Mouse (Mus musculus) lung, postnatal 25 days (tissue): ENCODE measurements around the gene Olfr747.
"Not testable (repeated sequence)": the region's sequence is repeated elsewhere in the genome, so short reads cannot be mapped to it uniquely, and the experiment has no call there.

Experiments used
- DNase-seq: peaks from one replicate; pipeline ENCODE4 v3.0.0; 2022; ENCODE audit warnings: low spot score

Olfr747 gene

DNA sequence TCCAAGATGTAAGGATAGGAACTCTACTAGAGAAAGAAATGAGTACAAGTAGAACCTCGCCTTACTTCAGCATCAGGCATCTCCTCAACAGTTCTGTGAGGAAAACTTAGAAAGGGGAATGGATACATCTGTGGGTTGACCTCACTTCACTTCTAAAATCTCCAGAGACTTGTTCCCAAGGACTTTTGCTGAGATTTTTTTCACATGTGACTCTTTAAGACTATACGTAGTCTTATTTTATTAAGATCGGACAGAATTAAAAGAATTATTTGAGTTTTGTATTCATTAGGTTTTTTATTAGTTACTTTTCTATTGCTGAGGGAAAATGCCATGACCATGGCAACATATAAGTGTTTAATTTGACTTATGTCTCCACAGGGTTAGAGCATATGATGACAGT is at the start of gene Olfr747:
Gene Olfr747, minus strand, starts transcription at position 101 of the 400 bp plus-strand sequence.
- DNase-seq = no peak

DNA sequence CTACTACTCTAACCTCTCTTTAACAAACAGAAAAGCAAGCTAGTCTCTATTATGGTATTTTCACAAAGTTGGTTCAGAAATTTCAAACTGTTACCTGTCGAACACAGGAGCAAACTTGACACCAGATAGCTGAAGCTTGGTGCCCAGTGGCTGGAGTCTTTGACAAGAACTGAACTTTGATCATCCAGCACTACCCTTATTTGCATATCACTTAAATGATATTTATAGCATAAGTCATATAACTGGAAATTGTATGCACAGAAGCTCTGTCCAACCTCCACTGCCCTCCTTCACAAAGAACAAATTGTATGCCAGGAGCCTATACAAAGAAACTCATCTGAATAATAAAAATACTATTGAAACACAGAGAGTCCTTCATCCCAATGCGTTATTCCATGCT is 48.6 kb upstream of the Olfr747 start:
- no peak for DNase-seq

- no peak for DNase-seq
Observed at GRCm38 (mm10) chr14:50740334-50740733, 47.3 kb upstream of the Olfr747 start.

DNA sequence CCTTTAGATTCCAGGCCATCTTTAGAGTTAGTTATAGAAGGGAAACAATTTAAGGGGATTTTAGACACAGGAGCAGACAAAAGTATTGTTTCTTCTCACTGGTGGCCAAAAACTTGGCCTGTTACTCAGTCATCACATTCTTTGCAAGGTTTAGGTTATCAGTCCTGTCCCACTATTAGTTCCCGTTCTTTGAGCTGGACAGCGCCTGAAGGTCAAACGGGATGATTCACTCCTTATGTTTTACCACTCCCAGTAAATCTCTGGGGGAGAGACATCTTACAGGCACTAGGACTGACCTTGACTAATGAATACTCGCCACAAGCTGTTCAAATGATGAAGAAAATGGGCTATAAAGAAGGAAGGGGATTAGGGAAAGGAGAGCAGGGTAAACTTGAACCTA is 29.4 kb upstream of the Olfr747 start:
- not testable (repeated sequence) for DNase-seq

GRCm38 (mm10) chr14:50719875-50720274 is 26.9 kb upstream of the Olfr747 start:
- not testable (repeated sequence) for DNase-seq

- DNase-seq = no peak
Observed at GRCm38 (mm10) chr14:50707073-50707472, 14.1 kb upstream of the Olfr747 start, which contains the start of gene Olfr748. TSS of gene Olfr748 (plus strand) at chr14:50707373.

DNA sequence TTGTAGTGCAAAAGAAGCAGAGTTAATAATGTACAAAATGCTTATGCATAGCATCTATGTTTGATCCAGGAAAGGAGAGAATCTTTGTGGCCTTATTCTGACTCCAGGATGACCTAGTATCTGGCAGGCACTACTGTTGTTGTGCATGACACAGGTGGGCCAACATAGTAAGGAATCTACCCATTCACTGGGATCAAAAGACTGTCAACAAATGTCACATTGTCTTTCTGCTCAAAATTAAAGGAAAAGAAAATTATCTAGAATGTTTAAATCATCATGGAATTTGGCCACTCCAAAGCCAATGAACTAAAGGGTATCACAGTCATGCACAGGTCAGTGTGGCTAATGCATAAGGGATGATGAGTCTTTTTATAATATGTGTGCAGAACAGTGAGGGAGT is 46.2 kb downstream of the Olfr747 start, which contains the start of gene Olfr746:
Gene Olfr746, plus strand, starts transcription at position 301 of the 400 bp plus-strand sequence.
- no peak for DNase-seq

DNA sequence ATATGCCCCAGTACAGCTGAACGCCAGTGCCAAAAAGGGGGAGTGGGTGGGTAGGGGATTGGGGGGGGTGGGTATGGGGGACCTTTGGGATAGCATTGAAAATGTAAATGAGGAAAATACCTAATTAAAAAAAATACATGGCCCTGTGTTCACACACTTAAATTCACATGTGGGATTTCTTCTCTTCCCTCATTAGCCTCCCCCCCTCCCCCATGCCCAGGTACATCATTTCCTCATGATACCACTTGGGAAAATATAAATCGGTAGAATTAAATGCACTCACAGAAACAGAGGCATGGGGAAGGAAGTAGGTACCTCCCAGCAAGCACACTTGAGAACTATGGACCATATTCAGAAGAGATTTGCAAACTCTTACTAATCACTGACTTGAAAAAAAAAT is 53.9 kb downstream of the Olfr747 start, which contains the start of gene Olfr745:
Gene Olfr745, plus strand, starts transcription at position 301 of the 400 bp plus-strand sequence.
- no peak for DNase-seq
